Mouse (Mus musculus): ENCODE results near the gene Sall4. TPM values are rescaled to one million over a fixed set of nuclear protein-coding genes. Genes with fewer than 3 reads are reported as not detected.

Gene Sall4
- total RNA-seq, 2 experiments from 2014 or later: 0.96 to 1.2 TPM

Other genes starting within 250 kb of the Sall4 start
- gene Nfatc2, start 166.3 kb downstream of the Sall4 start, total RNA-seq (2021): 10 to 100 TPM; 18.3 to 18.6 TPM
- gene Atp9a, start 25.5 kb downstream of the Sall4 start, total RNA-seq (2021): 100 to 1,000 TPM; 366 to 370 TPM
- gene Zfp64, start 187.6 kb upstream of the Sall4 start, total RNA-seq (2021): 10 to 100 TPM; 15.4 to 16.3 TPM

Data from layer of hippocampus, adult 18-20 months (tissue).